Mouse (Mus musculus) neural tube, embryonic 12.5 days (tissue): ENCODE measurements at regions not wholly inside any gene's neighbourhood (a gene's known extent, or its start where the extent isn't known, plus 50 kb on each side); places are given as distances from the start of the nearest gene placed in this dataset. TPM values are rescaled to one million over a fixed set of nuclear protein-coding genes. Genes with fewer than 3 reads are reported as not detected.
A peak's percentile ranks its signal among the peaks of the same experiment; 100 is the strongest.

Source experiments
- ATAC-seq: fragments of 200-750 bp; cut with Nextera tagmentation; 2 replicates; pipeline ENCODE4 v1.8.0; 2017; ENCODE audit warnings: low read depth, mild to moderate bottlenecking, moderate TSS enrichment, moderate library complexity; ENCODE audit not compliant: low FRiP score
- H3K27ac ChIP-seq: fragments of 300-500 bp; sonication (generic); 2 replicates; pipeline ENCODE4 v1.5.1; 2016
- H3K27me3 ChIP-seq: fragments of 300-500 bp; sonication (generic); replicated peaks from 2 replicates; pipeline ENCODE4 v1.6.1; 2016; ENCODE audit warnings: mild to moderate bottlenecking
- H3K36me3 ChIP-seq: fragments of 300-500 bp; sonication (generic); 2 replicates; pipeline ENCODE4 v1.6.1; 2016; ENCODE audit warnings: mild to moderate bottlenecking
- H3K4me1 ChIP-seq: fragments of 300-500 bp; sonication (generic); 2 replicates; pipeline ENCODE4 v1.6.1; 2016
- H3K4me2 ChIP-seq: fragments of 300-500 bp; sonication (generic); replicated peaks from 2 replicates; pipeline ENCODE4 v1.6.1; 2016; ENCODE audit warnings: mild to moderate bottlenecking
- H3K4me3 ChIP-seq: fragments of 300-500 bp; sonication (generic); 2 replicates; pipeline ENCODE4 v1.5.1; 2016
- H3K9ac ChIP-seq: fragments of 300-500 bp; sonication (generic); 2 replicates; pipeline ENCODE4 v1.6.1; 2016; ENCODE audit warnings: mild to moderate bottlenecking
- H3K9me3 ChIP-seq: fragments of 300-500 bp; sonication (generic); 2 replicates; pipeline ENCODE4 v1.6.1; 2016; ENCODE audit warnings: mild to moderate bottlenecking
- WGBS: fragments of 180-500 bp; shearing (Covaris S2); methylation state at CpG from one replicate; pipeline ENCODE4 v1.1.7; 2016; 5-methylcytosine and 5-hydroxymethylcytosine counted together
- microRNA-seq: library from miRNA; unstranded; fragments of <30 nt; microRNA quantifications from one replicate; pipeline ENCODE4, GENCODE M21; 2017

- no peak overlapping the region for H3K4me3 ChIP-seq
- ATAC-seq: 0 out of 2 replicates have a peak, but pooled peaks have one; percentile 25
- H3K9ac ChIP-seq: no peak overlapping the region
- no peaks in the 10 kb centered on the region for H3K4me1 ChIP-seq
- H3K36me3 ChIP-seq: no peaks in the 10 kb centered on the region
- WGBS: 66% methylated on average over 2 of the region's 2 CpGs
- H3K9me3 ChIP-seq: no peaks in the 10 kb centered on the region
- no peak overlapping the region for H3K4me2 ChIP-seq
- H3K27me3 ChIP-seq: no peaks in the 10 kb centered on the region
- no peak overlapping the region for H3K27ac ChIP-seq
Measured at GRCm38 (mm10) chr13:60545999-60546733, 55.6 kb upstream of the Dapk1 start.

Small RNA genes lying in the stretch of these regions (microRNA-seq; reads per million reads assigned to microRNA genes)
- not detected for gene Gm24999
- not detected for gene Gm25000
